Mouse (Mus musculus): ENCODE results near the gene Fkbp11. TPM values are rescaled to one million over a fixed set of nuclear protein-coding genes. Genes with fewer than 3 reads are reported as not detected.

Gene Fkbp11
- polyA plus RNA-seq, 1 experiment from 2014 or later, result 40.8 TPM

- H3K27me3 ChIP-seq (ENCODE audit: insufficient read depth, poor library complexity, severe bottlenecking), result peaks cover 48% of the 10 kb centered on the region
- no peaks in the 10 kb centered on the region for H3K36me3 ChIP-seq
- peak within 1 kb of the TSS; percentile 55 for H3K4me3 ChIP-seq
- no peak within 1 kb of the TSS for H3K27ac ChIP-seq
- H3K9me3 ChIP-seq, result no peaks in the 10 kb centered on the region
- peak; percentile 87 for DNase-seq (ENCODE audit: low spot score)
- WGBS, result 20% methylated on average over 16 of the region's 16 CpGs
- peaks cover 5% of the 10 kb centered on the region for H3K4me1 ChIP-seq
Measured at GRCm38 (mm10) chr15:98707766-98708372, 20.1 kb downstream of the Fkbp11 start, which contains the start of gene Ccdc65. TSS of gene Ccdc65 (plus strand) at chr15:98708207.

- DNase-seq (ENCODE audit: low spot score), result no peak
- peaks cover 80% of the 10 kb centered on the region for H3K27me3 ChIP-seq (ENCODE audit: insufficient read depth, poor library complexity, severe bottlenecking)
- no peaks in the 10 kb centered on the region for H3K36me3 ChIP-seq
- 61% methylated on average over 9 of the region's 9 CpGs for WGBS
- H3K27ac ChIP-seq, result no peak overlapping the region
- H3K9me3 ChIP-seq, result no peaks in the 10 kb centered on the region
- no peak overlapping the region for H3K4me3 ChIP-seq
- peaks cover 10% of the 10 kb centered on the region for H3K4me1 ChIP-seq
Measured at GRCm38 (mm10) chr15:98704312-98704711, 23.7 kb downstream of the Fkbp11 start.

- H3K27me3 ChIP-seq (ENCODE audit: insufficient read depth, poor library complexity, severe bottlenecking), result peaks cover 57% of the 10 kb centered on the region
- peaks cover 11% of the 10 kb centered on the region for H3K4me1 ChIP-seq
- WGBS, result 6% methylated on average over 40 of the region's 40 CpGs
- peak overlapping the region; percentile 62 for H3K27ac ChIP-seq
- DNase-seq (ENCODE audit: low spot score), result peak; percentile 91
- no peaks in the 10 kb centered on the region for H3K36me3 ChIP-seq
- no peaks in the 10 kb centered on the region for H3K9me3 ChIP-seq
- peak overlapping the region; percentile 51 for H3K4me3 ChIP-seq
Measured at GRCm38 (mm10) chr15:98699190-98700105, 28.6 kb downstream of the Fkbp11 start.

GRCm38 (mm10) chr15:98696216-98696615, 31.8 kb downstream of the Fkbp11 start:
- peaks cover 32% of the 10 kb centered on the region for H3K4me1 ChIP-seq
- no peak overlapping the region for H3K27ac ChIP-seq
- H3K4me3 ChIP-seq, result no peak overlapping the region
- H3K27me3 ChIP-seq (ENCODE audit: insufficient read depth, poor library complexity, severe bottlenecking), result peaks cover 24% of the 10 kb centered on the region
- DNase-seq (ENCODE audit: low spot score), result no peak
- 51% methylated on average over 8 of the region's 8 CpGs for WGBS
- no peaks in the 10 kb centered on the region for H3K9me3 ChIP-seq
- H3K36me3 ChIP-seq, result no peaks in the 10 kb centered on the region

- DNase-seq (ENCODE audit: low spot score), result no peak
- Histone ChIP-seq H3K27me3 (ENCODE audit: insufficient read depth, poor library complexity, severe bottlenecking) (peaks cover 20% of the 10 kb centered on the region), H3K4me1 (peaks cover 37% of the 10 kb centered on the region), H3K4me3 (no peak overlapping the region), H3K9me3 (no peaks in the 10 kb centered on the region), H3K36me3 (no peaks in the 10 kb centered on the region), H3K27ac (no peak overlapping the region)
- 47% methylated on average over 9 of the region's 9 CpGs for WGBS
Measured at GRCm38 (mm10) chr15:98695726-98696125, 32.3 kb downstream of the Fkbp11 start.

GRCm38 (mm10) chr15:98692171-98692715, 35.8 kb downstream of the Fkbp11 start:
- peak overlapping the region; percentile 70 for H3K27ac ChIP-seq
- WGBS, result 17% methylated on average over 11 of the region's 11 CpGs
- H3K27me3 ChIP-seq (ENCODE audit: insufficient read depth, poor library complexity, severe bottlenecking), result peaks cover 4% of the 10 kb centered on the region; the same call in 1 of the 2 replicates
- peak overlapping the region; percentile 24; the same call in 1 of the 2 replicates for H3K4me3 ChIP-seq
- H3K36me3 ChIP-seq, result no peaks in the 10 kb centered on the region
- peaks cover 44% of the 10 kb centered on the region for H3K4me1 ChIP-seq
- no peaks in the 10 kb centered on the region for H3K9me3 ChIP-seq
- peak; percentile 88 for DNase-seq (ENCODE audit: low spot score)

GRCm38 (mm10) chr15:98691486-98692147, 36.4 kb downstream of the Fkbp11 start:
- Histone ChIP-seq H3K27me3 (ENCODE audit: insufficient read depth, poor library complexity, severe bottlenecking) (peaks cover 4% of the 10 kb centered on the region; the same call in 1 of the 2 replicates), H3K9me3 (no peaks in the 10 kb centered on the region), H3K36me3 (no peaks in the 10 kb centered on the region), H3K4me1 (peaks cover 44% of the 10 kb centered on the region), H3K4me3 (peak overlapping the region; percentile 24; the same call in 1 of the 2 replicates), H3K27ac (peak overlapping the region; percentile 70)
- no peak for DNase-seq (ENCODE audit: low spot score)
- 43% methylated on average over 7 of the region's 7 CpGs for WGBS

- Histone ChIP-seq H3K27me3 (ENCODE audit: insufficient read depth, poor library complexity, severe bottlenecking) (no peaks in the 10 kb centered on the region), H3K4me3 (no peak overlapping the region), H3K9me3 (no peaks in the 10 kb centered on the region), H3K27ac (0 out of 2 replicates have a peak overlapping the region, but pooled peaks have one; percentile 16), H3K4me1 (peaks cover 40% of the 10 kb centered on the region), H3K36me3 (no peaks in the 10 kb centered on the region)
- DNase-seq (ENCODE audit: low spot score), result no peak
- 71% methylated on average over 2 of the region's 2 CpGs for WGBS
Measured at GRCm38 (mm10) chr15:98689682-98690081, 38.3 kb downstream of the Fkbp11 start.

GRCm38 (mm10) chr15:98685926-98686325, 42.1 kb downstream of the Fkbp11 start:
- no peak for DNase-seq (ENCODE audit: low spot score)
- H3K9me3 ChIP-seq, result no peaks in the 10 kb centered on the region
- no peaks in the 10 kb centered on the region for H3K36me3 ChIP-seq
- H3K27ac ChIP-seq, result no peak overlapping the region
- peaks cover 27% of the 10 kb centered on the region for H3K4me1 ChIP-seq
- 64% methylated on average over 3 of the region's 3 CpGs for WGBS
- H3K27me3 ChIP-seq (ENCODE audit: insufficient read depth, poor library complexity, severe bottlenecking), result 0 out of 2 replicates have a peak, but pooled peaks cover 5% of the 10 kb centered on the region
- H3K4me3 ChIP-seq, result no peak overlapping the region

- Histone ChIP-seq H3K4me3 (no peak overlapping the region), H3K4me1 (peaks cover 11% of the 10 kb centered on the region), H3K36me3 (no peaks in the 10 kb centered on the region), H3K9me3 (no peaks in the 10 kb centered on the region), H3K27me3 (ENCODE audit: insufficient read depth, poor library complexity, severe bottlenecking) (peaks cover 18% of the 10 kb centered on the region), H3K27ac (no peak overlapping the region)
- DNase-seq (ENCODE audit: low spot score), result no peak
- 78% methylated on average over 1 of the region's 1 CpGs for WGBS
Measured at GRCm38 (mm10) chr15:98683746-98684145, 44.3 kb downstream of the Fkbp11 start.

GRCm38 (mm10) chr15:98683177-98683576, 44.8 kb downstream of the Fkbp11 start:
- no peak overlapping the region for H3K4me3 ChIP-seq
- H3K9me3 ChIP-seq, result no peaks in the 10 kb centered on the region
- H3K27ac ChIP-seq, result no peak overlapping the region
- peaks cover 21% of the 10 kb centered on the region for H3K27me3 ChIP-seq (ENCODE audit: insufficient read depth, poor library complexity, severe bottlenecking)
- 58% methylated on average over 10 of the region's 10 CpGs for WGBS
- H3K36me3 ChIP-seq, result no peaks in the 10 kb centered on the region
- peaks cover 12% of the 10 kb centered on the region for H3K4me1 ChIP-seq
- DNase-seq (ENCODE audit: low spot score), result no peak

GRCm38 (mm10) chr15:98681633-98682032, 46.4 kb downstream of the Fkbp11 start:
- no peaks in the 10 kb centered on the region for H3K9me3 ChIP-seq
- DNase-seq (ENCODE audit: low spot score), result no peak
- no peak overlapping the region for H3K4me3 ChIP-seq
- peaks cover 34% of the 10 kb centered on the region for H3K27me3 ChIP-seq (ENCODE audit: insufficient read depth, poor library complexity, severe bottlenecking)
- peaks cover 27% of the 10 kb centered on the region for H3K4me1 ChIP-seq
- WGBS, result 76% methylated on average over 7 of the region's 7 CpGs
- H3K27ac ChIP-seq, result no peak overlapping the region
- no peaks in the 10 kb centered on the region for H3K36me3 ChIP-seq
